Mouse (Mus musculus) midbrain, embryonic 16.5 days (tissue): ENCODE data around the gene Tmem242. TPM values are rescaled to one million over a fixed set of nuclear protein-coding genes. Genes with fewer than 3 reads are reported as not detected.

Experiments used
- ATAC-seq: fragments of 200-750 bp; cut with Nextera tagmentation; 2 replicates; pipeline ENCODE4 v1.8.0; 2017; ENCODE audit warnings: moderate TSS enrichment
- H3K27ac ChIP-seq: fragments of 300-500 bp; sonication (generic); 2 replicates; pipeline ENCODE4 v1.5.1; 2014; ENCODE audit warnings: mild to moderate bottlenecking, low read length, mixed read lengths
- H3K27me3 ChIP-seq: fragments of 300-500 bp; sonication (generic); 2 replicates; pipeline ENCODE4 v1.6.1; 2014; ENCODE audit warnings: low read depth, low read length, mixed read lengths; ENCODE audit not compliant: control insufficient read depth, insufficient read depth
- H3K36me3 ChIP-seq: fragments of 300-500 bp; sonication (generic); 2 replicates; pipeline ENCODE4 v1.6.1; 2014; ENCODE audit warnings: mild to moderate bottlenecking, low read length, moderate library complexity, mixed read lengths; ENCODE audit not compliant: control insufficient read depth, insufficient read depth
- H3K4me1 ChIP-seq: fragments of 300-500 bp; sonication (generic); 2 replicates; pipeline ENCODE4 v1.6.1; 2014; ENCODE audit warnings: mild to moderate bottlenecking, low read length, mixed read lengths; ENCODE audit not compliant: control insufficient read depth, insufficient read depth
- H3K4me2 ChIP-seq: fragments of 300-500 bp; sonication (generic); 2 replicates; pipeline ENCODE4 v1.6.1; 2014; ENCODE audit warnings: mild to moderate bottlenecking, low read length, mixed read lengths
- H3K4me3 ChIP-seq: fragments of 300-500 bp; sonication (generic); 2 replicates; pipeline ENCODE4 v1.5.1; 2014; ENCODE audit warnings: low read depth, mild to moderate bottlenecking, low read length, moderate library complexity, mixed read lengths
- H3K9ac ChIP-seq: fragments of 300-500 bp; sonication (generic); 2 replicates; pipeline ENCODE4 v1.6.1; 2014; ENCODE audit warnings: low read depth, low read length, mixed read lengths
- H3K9me3 ChIP-seq: fragments of 300-500 bp; sonication (generic); replicated peaks from 2 replicates; pipeline ENCODE4 v1.6.1; 2014; ENCODE audit warnings: mild to moderate bottlenecking, low read length, mixed read lengths; ENCODE audit not compliant: control insufficient read depth, poor library complexity, severe bottlenecking
- WGBS: fragments of 180-500 bp; shearing (Covaris S2); extraction: QIAGEN DNeasy Blood & Tissue Kit; methylation state at CpG from one replicate; pipeline ENCODE4 v1.1.7; 2014; 5-methylcytosine and 5-hydroxymethylcytosine counted together
- polyA plus RNA-seq: library from polyadenylated mRNA; unstranded; fragments of >200 nt; fragmentation: Nextera tagmentation; extraction: Ambion mirVana; gene quantifications from 2 replicates; pipeline ENCODE4 v1.2.1, GENCODE M21; 2015

Gene Tmem242
- polyA plus RNA-seq, 1 experiment from 2014 or later, result 109 TPM

DNA sequence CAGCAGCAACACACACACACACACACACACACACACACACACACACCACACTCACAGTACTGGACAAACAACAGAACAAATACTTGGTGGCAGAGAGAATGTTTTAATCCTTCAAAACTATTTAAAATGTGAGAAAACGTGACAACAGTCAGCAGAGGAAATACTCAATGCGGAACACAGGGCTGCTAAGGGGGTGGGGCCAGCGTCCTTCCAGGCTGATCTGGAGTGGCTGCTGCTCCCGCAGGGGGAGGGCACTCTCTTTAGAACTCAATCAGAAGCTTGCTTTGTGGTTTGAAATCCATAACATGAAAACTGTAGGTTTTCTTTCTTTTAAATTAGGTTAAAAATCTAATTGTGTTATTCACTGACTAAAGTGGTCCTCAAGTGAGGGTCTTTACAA, 18.2 kb downstream of the Tmem242 start:
- ATAC-seq, result no peak
- no peak overlapping the region for H3K4me2 ChIP-seq

DNA sequence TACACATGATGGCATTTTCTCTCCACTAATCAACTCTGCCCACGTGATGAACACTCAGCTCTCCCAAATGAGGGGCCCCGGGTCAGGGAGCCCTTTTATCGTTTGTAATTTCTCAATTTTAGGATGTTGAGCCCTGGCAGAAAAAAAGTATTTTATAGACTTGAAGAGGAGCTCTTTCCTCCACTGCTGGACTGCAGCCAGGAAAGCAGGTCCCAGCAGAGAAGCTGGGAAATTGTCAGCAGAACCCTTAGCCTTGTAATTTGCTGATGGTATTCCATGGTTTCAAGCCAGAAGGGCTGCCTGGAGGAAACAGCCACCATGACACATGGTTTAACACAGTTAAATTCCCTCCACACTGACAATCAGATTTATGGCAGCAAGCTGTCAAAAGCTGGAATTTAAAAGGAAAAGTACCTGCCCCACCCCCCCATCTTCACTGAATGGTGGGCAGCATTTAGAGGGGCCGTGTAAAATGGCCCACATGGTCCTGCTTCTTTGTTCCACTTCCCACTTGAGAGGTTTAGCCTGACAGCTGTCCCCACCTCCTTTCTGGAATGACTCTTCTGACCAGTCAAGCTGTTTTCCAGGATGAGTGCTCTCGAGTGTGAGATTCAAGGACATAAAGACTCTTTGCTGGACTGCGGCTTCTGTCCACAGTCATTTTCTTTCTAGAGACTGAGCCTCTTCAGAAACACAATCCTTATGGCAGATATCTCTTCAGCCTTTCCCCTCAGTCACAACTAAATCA, 20.1 kb downstream of the Tmem242 start:
- ATAC-seq, result no peak
- Histone ChIP-seq H3K4me1 (no peaks in the 10 kb centered on the region), H3K4me2 (no peak overlapping the region), H3K27ac (no peak overlapping the region), H3K4me3 (no peak overlapping the region), H3K9me3 (no peaks in the 10 kb centered on the region), H3K36me3 (no peaks in the 10 kb centered on the region), H3K27me3 (no peaks in the 10 kb centered on the region), H3K9ac (no peak overlapping the region)
- WGBS, result 71% methylated on average over 6 of the region's 6 CpGs

More for the DNA sequence above, 18.2 kb downstream of the Tmem242 start:
- 50% methylated on average over 4 of the region's 4 CpGs for WGBS
- Histone ChIP-seq H3K27me3 (no peaks in the 10 kb centered on the region), H3K9me3 (no peaks in the 10 kb centered on the region), H3K27ac (no peak overlapping the region), H3K9ac (no peak overlapping the region), H3K36me3 (no peaks in the 10 kb centered on the region), H3K4me3 (no peak overlapping the region), H3K4me1 (no peaks in the 10 kb centered on the region)

DNA sequence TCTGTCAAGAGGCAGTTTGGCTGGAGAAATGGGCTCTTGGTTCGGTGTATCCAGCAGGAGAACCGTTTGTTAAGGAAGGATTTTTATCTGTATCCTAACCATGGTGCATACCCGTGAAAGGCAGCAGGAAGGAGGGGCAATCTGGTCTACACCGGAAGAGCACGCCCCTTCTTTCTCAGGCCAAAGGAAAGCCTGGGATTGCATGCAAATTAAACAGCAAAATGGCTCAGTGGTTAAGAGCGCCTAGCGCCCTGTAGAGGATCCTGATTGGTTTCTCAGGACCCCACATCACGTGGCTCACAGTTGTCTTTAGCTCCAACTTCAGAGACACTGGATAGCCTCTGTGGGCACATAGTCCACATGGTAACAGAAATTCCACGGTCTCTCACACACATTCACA, 21.0 kb downstream of the Tmem242 start:
- Histone ChIP-seq H3K4me1 (no peaks in the 10 kb centered on the region), H3K9me3 (no peaks in the 10 kb centered on the region), H3K9ac (no peak overlapping the region), H3K27me3 (no peaks in the 10 kb centered on the region), H3K4me2 (no peak overlapping the region), H3K36me3 (no peaks in the 10 kb centered on the region), H3K27ac (no peak overlapping the region), H3K4me3 (no peak overlapping the region)
- WGBS, result 86% methylated on average over 9 of the region's 9 CpGs
- no peak for ATAC-seq

DNA sequence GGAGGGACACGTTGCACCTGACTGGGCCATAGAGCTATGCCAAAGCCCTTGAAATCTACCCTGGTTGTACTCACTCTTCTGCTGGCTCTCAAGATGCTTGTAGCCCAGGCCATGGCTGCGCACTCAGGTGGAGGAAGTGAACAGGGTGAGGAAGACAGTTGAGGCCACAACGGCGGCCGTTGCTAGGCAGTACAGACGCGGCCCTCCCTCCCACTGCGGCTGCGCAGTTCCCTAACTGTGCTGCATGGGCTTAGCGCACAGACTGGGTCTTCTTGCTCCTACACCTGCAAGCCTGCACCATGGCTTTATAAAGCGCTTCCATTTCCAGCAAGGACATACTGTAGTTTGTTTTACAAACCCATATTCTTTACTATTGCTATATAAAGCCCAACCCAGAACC, 21.5 kb downstream of the Tmem242 start, which contains the start of gene Ldhal6b:
Ldhal6b (minus strand) TSS at position 223 of the 400 bp plus-strand sequence.
- H3K27ac ChIP-seq, result no peak within 1 kb of the TSS
- no peaks in the 10 kb centered on the region for H3K36me3 ChIP-seq
- H3K4me2 ChIP-seq, result no peak within 1 kb of the TSS
- no peaks in the 10 kb centered on the region for H3K27me3 ChIP-seq
- H3K4me1 ChIP-seq, result no peaks in the 10 kb centered on the region
- WGBS, result 95% methylated on average over 11 of the region's 11 CpGs
- H3K9ac ChIP-seq, result no peak within 1 kb of the TSS
- ATAC-seq, result no peak
- H3K9me3 ChIP-seq, result no peaks in the 10 kb centered on the region
- H3K4me3 ChIP-seq, result no peak within 1 kb of the TSS

DNA sequence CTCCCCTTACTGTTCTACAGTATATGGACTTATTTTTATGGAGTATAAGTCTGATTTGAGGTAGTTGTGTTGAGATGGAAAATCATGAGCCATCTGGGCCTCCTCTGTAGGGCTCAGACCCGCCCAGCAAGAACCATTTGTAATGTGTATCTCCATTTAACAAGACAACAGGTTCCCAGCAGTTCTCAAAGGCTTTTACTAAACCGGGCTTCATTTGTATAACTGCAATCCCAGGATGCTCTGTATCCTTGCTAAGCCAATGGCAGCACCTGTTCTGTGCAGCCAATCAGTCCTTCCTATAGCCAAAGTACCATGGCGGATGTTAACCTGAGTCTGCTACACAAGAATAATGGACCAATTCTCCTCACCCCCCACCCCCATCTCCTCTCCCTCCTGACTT, 23.5 kb downstream of the Tmem242 start:
- Histone ChIP-seq H3K4me1 (no peaks in the 10 kb centered on the region), H3K4me3 (no peak overlapping the region), H3K27ac (no peak overlapping the region), H3K36me3 (no peaks in the 10 kb centered on the region), H3K27me3 (no peaks in the 10 kb centered on the region), H3K9me3 (no peaks in the 10 kb centered on the region), H3K9ac (no peak overlapping the region), H3K4me2 (no peak overlapping the region)
- WGBS, result 90% methylated on average over 3 of the region's 3 CpGs
- ATAC-seq, result no peak

DNA sequence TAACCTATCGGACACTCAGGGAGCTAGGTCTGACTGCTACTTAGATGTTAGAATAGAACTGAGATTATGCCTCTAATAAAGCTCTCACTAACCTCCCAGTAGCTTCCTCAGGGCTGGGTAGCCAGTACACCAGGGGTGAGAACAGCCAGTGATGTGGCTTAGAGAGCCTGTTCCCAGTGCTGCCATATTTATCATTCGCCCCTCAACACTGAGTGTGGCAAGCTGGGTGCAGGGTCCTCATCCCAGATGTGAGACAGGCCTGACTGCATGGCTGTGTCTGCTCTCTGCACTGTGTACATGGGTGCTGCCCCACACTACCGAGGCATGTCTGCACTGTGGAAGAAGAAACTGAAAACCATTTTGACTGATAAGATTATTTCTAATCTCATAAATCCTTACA, 26.0 kb downstream of the Tmem242 start:
- 93% methylated on average over 3 of the region's 3 CpGs for WGBS
- Histone ChIP-seq H3K36me3 (no peaks in the 10 kb centered on the region), H3K4me3 (no peak overlapping the region)

DNA sequence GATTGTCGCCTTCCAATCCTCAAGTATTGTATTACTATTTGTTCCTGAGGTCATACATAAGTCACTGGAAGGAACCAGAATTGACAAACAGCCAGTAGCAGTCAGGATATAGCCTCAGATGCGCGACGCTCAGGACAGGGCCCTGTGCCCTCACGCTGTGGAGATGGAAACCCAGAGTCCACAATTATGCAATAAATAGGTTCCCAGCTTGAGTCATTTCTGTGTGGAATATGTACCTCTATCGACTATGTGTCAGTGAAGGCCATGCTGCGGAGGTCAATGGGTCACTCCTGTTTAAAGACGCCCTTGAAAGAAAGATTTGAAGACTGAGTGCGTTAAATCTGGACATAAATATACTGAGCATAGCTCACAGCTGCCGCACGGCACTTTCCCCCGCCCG, 26.7 kb downstream of the Tmem242 start:
- ATAC-seq, result no peak

More for the DNA sequence above, 26.0 kb downstream of the Tmem242 start:
- Histone ChIP-seq H3K9me3 (no peaks in the 10 kb centered on the region), H3K9ac (no peak overlapping the region), H3K27ac (no peak overlapping the region), H3K4me2 (no peak overlapping the region), H3K4me1 (no peaks in the 10 kb centered on the region), H3K27me3 (no peaks in the 10 kb centered on the region)
- no peak for ATAC-seq

DNA sequence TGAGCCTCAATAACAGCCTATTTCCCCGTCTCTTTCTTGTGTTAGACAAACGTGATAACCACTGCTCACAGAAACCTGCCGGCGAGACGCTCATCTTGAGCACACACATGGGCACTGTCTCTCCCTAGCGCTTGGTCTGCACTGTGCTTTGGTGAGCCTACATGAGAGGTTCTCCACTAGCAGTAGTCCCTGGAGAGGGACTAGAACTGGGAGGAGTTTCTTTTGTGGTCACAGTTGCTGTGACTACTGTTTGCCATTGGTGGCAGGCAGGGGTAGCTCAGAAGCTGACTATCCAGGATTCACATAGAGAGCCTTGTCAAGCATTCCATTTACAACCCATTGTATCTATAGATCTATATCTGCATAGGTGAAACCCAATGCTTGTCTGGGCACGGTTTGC, 27.3 kb downstream of the Tmem242 start:
- Histone ChIP-seq H3K9me3 (no peaks in the 10 kb centered on the region), H3K4me1 (no peaks in the 10 kb centered on the region), H3K9ac (no peak overlapping the region), H3K4me2 (no peak overlapping the region), H3K27me3 (no peaks in the 10 kb centered on the region), H3K27ac (no peak overlapping the region), H3K4me3 (no peak overlapping the region), H3K36me3 (no peaks in the 10 kb centered on the region)
- ATAC-seq, result no peak
- 89% methylated on average over 7 of the region's 7 CpGs for WGBS

More for the DNA sequence above, 26.7 kb downstream of the Tmem242 start:
- H3K4me1 ChIP-seq, result no peaks in the 10 kb centered on the region
- H3K4me2 ChIP-seq, result no peak overlapping the region
- no peak overlapping the region for H3K9ac ChIP-seq
- 92% methylated on average over 13 of the region's 13 CpGs for WGBS
- H3K9me3 ChIP-seq, result no peaks in the 10 kb centered on the region
- H3K36me3 ChIP-seq, result no peaks in the 10 kb centered on the region
- no peaks in the 10 kb centered on the region for H3K27me3 ChIP-seq
- H3K4me3 ChIP-seq, result no peak overlapping the region
- H3K27ac ChIP-seq, result no peak overlapping the region

DNA sequence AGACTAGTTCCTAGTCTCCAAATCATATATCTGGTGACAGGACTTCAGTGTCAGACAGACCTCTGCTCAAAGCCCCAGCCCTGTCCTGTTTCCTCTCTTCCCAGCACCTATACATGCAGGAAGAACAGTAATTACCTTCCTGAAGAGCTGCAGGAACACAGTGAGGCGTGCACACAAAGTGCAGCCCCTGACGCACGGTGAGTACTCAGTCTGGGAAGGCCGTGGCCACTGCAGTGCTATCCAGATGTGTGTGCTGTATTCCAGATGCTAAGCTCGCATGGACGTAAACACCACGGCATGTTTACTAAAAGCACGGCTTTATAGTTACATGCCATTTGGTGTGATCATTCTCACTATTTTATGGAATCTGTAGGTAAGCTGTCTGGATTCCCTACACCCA, 27.8 kb downstream of the Tmem242 start:
- ATAC-seq, result no peak
- no peaks in the 10 kb centered on the region for H3K27me3 ChIP-seq
- no peak overlapping the region for H3K4me2 ChIP-seq
- H3K36me3 ChIP-seq, result no peaks in the 10 kb centered on the region
- H3K4me3 ChIP-seq, result no peak overlapping the region
- WGBS, result 97% methylated on average over 8 of the region's 8 CpGs
- H3K9ac ChIP-seq, result no peak overlapping the region
- no peaks in the 10 kb centered on the region for H3K9me3 ChIP-seq
- no peak overlapping the region for H3K27ac ChIP-seq
- H3K4me1 ChIP-seq, result no peaks in the 10 kb centered on the region
